Mouse (Mus musculus) intestine, embryonic 15.5 days (tissue): ENCODE measurements around the gene Olfr1289. TPM values are rescaled to one million over a fixed set of nuclear protein-coding genes. Genes with fewer than 3 reads are reported as not detected.

Experiments used
- ATAC-seq: fragments of 200-750 bp; cut with Nextera tagmentation; 2 replicates; pipeline ENCODE4 v1.8.0; 2017; ENCODE audit warnings: moderate TSS enrichment, moderate library complexity
- H3K27ac ChIP-seq: fragments of 300-500 bp; sonication (generic); 2 replicates; pipeline ENCODE4 v1.5.1; 2015; ENCODE audit warnings: mild to moderate bottlenecking, inconsistent platforms
- H3K27me3 ChIP-seq: fragments of 300-500 bp; sonication (generic); replicated peaks from 2 replicates; pipeline ENCODE4 v1.6.1; 2015; ENCODE audit warnings: inconsistent platforms
- H3K36me3 ChIP-seq: fragments of 300-500 bp; sonication (generic); 2 replicates; pipeline ENCODE4 v1.6.1; 2015; ENCODE audit warnings: inconsistent platforms
- H3K4me1 ChIP-seq: fragments of 300-500 bp; sonication (generic); replicated peaks from 2 replicates; pipeline ENCODE4 v1.6.1; 2015; ENCODE audit warnings: inconsistent platforms
- H3K4me2 ChIP-seq: fragments of 300-500 bp; sonication (generic); replicated peaks from 2 replicates; pipeline ENCODE4 v1.6.1; 2015; ENCODE audit warnings: mild to moderate bottlenecking, inconsistent platforms
- H3K4me3 ChIP-seq: fragments of 300-500 bp; sonication (generic); replicated peaks from 2 replicates; pipeline ENCODE4 v1.5.1; 2015; ENCODE audit warnings: inconsistent platforms
- H3K9ac ChIP-seq: fragments of 300-500 bp; sonication (generic); 2 replicates; pipeline ENCODE4 v1.6.1; 2015; ENCODE audit warnings: inconsistent platforms
- H3K9me3 ChIP-seq: fragments of 300-500 bp; sonication (generic); 2 replicates; pipeline ENCODE4 v1.6.1; 2016; ENCODE audit warnings: inconsistent platforms
- WGBS: fragments of 180-500 bp; shearing (Covaris S2); methylation state at CpG from one replicate; pipeline ENCODE4 v1.1.7; 2015; 5-methylcytosine and 5-hydroxymethylcytosine counted together
- polyA plus RNA-seq: library from polyadenylated mRNA; unstranded; fragments of >200 nt; fragmentation: Nextera tagmentation; extraction: Ambion mirVana; gene quantifications from 2 replicates; pipeline ENCODE4 v1.2.1, GENCODE M21; 2015

Gene Olfr1289
- polyA plus RNA-seq = not detected in 2 replicates

DNA sequence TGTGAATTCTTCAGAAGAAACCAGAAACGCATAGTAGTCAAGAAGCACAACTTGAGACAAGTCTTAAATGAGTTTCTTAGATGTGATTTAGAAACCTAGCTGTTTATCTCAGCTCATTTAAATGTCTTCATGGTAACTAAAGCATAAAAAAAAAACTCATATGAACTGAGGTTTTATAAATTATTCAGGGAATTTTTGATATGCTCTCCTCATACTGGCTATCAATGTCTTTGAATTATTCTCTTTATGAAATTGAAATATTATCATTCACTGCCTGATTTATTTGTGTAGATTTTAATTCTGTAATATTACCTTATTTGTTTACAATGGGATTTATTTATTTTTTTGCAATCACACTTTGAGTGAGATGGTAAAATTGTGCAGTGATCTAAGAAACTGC lies at the start of gene Olfr1289:
TSS of gene Olfr1289 (plus strand) at position 301 of the 400 bp plus-strand sequence.
- Histone ChIP-seq H3K4me1 (no peaks in the 10 kb centered on the region), H3K36me3 (no peaks in the 10 kb centered on the region), H3K9me3 (no peaks in the 10 kb centered on the region), H3K27ac (no peak within 1 kb of the TSS), H3K27me3 (no peaks in the 10 kb centered on the region), H3K9ac (no peak within 1 kb of the TSS), H3K4me2 (no peak within 1 kb of the TSS), H3K4me3 (no peak within 1 kb of the TSS)
- no peak for ATAC-seq
- WGBS = 68% methylated on average over 1 of the region's 1 CpGs

DNA sequence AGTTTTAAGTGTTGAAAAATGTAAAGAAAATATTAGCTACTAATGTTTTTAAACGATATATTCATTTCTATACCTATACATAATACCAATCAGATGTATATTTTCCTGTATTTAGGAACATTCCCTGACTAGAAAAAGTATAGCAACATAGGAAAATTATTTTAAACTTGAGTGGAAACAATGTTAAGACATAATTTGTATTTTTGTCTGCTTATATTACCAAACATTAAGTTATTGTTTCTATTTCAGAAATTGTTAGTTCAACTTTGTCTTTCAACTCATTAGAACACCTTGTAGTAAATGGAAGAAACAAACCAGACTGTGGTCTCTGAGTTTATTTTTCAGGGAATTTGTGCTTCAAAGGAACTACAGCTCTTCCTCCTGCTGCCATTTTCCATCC lies 31.8 kb upstream of the Olfr1289 start, which contains the start of gene Olfr1287:
TSS of gene Olfr1287 (plus strand) at position 301 of the 400 bp plus-strand sequence.
- ATAC-seq = no peak
- Histone ChIP-seq H3K36me3 (no peaks in the 10 kb centered on the region), H3K4me1 (no peaks in the 10 kb centered on the region), H3K9ac (no peak within 1 kb of the TSS), H3K9me3 (no peaks in the 10 kb centered on the region), H3K4me3 (no peak within 1 kb of the TSS), H3K27me3 (no peaks in the 10 kb centered on the region), H3K4me2 (no peak within 1 kb of the TSS), H3K27ac (no peak within 1 kb of the TSS)
- WGBS = 81% methylated on average over 1 of the region's 1 CpGs

DNA sequence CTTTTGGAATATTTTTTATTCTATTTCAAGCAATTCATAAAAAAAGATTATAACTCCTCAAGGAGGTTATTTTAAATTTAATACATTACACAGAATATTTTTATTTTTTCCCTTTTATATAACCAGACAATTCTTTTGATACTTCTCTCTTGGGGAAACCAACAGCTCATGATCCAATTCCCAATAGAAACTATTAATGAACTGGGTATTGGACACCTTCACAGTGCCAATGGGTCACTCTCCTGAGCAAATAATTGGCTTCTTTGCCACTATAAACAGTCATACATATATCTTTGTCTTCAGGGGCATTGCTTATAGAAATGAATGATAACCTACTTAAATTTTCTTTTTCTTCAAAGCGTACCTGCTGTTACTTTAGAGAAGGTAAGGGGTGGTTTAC lies 6.8 kb upstream of the Olfr1289 start, which contains the start of gene Olfr1288:
TSS of gene Olfr1288 (plus strand) at position 301 of the 400 bp plus-strand sequence.
- no peaks in the 10 kb centered on the region for H3K4me1 ChIP-seq

DNA sequence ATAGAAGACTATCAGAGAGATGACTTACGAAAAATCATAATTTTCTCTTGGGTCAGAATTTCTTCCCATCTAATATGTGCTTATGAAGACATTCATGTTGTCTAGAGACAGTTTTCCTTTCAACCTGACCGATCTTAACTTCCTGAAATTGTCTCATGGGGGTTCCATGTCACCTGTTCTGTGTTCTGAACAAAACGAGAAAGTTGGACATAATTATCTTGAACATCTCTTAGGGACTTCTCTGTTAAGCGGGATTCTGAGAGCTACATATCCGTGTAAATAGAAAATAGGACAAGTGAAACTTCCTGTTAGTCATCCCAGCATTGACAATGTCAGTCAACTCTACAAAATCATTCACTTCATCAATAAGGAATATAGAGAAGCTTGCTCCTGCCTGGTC lies 13.1 kb downstream of the Olfr1289 start, which contains the start of gene Olfr1290:
TSS of gene Olfr1290 (minus strand) at position 101 of the 400 bp plus-strand sequence.
- 79% methylated on average over 5 of the region's 5 CpGs for WGBS
- Histone ChIP-seq H3K36me3 (no peaks in the 10 kb centered on the region), H3K27me3 (no peaks in the 10 kb centered on the region), H3K27ac (no peak within 1 kb of the TSS), H3K9me3 (no peaks in the 10 kb centered on the region), H3K4me1 (no peaks in the 10 kb centered on the region), H3K4me3 (no peak within 1 kb of the TSS), H3K9ac (no peak within 1 kb of the TSS), H3K4me2 (no peak within 1 kb of the TSS)
- no peak for ATAC-seq

More for the DNA sequence above, 6.8 kb upstream of the Olfr1289 start, which contains the start of gene Olfr1288:
- WGBS = 91% methylated on average over 1 of the region's 1 CpGs
- H3K27ac ChIP-seq = no peak within 1 kb of the TSS
- H3K9me3 ChIP-seq = no peaks in the 10 kb centered on the region
- H3K9ac ChIP-seq = no peak within 1 kb of the TSS
- H3K4me3 ChIP-seq = no peak within 1 kb of the TSS
- no peak for ATAC-seq
- H3K4me2 ChIP-seq = no peak within 1 kb of the TSS
- no peaks in the 10 kb centered on the region for H3K36me3 ChIP-seq
- no peaks in the 10 kb centered on the region for H3K27me3 ChIP-seq

GRCm38 (mm10) chr2:111496880-111497279 lies 16.3 kb downstream of the Olfr1289 start, which contains the start of gene Olfr1291-ps1:
Gene Olfr1291-ps1, plus strand, starts transcription at chr2:111497180.
- ATAC-seq = no peak
- no peak within 1 kb of the TSS for H3K4me2 ChIP-seq
- no peak within 1 kb of the TSS for H3K4me3 ChIP-seq
- H3K27ac ChIP-seq = no peak within 1 kb of the TSS
- no peaks in the 10 kb centered on the region for H3K36me3 ChIP-seq
- no peak within 1 kb of the TSS for H3K9ac ChIP-seq
- WGBS = 91% methylated on average over 3 of the region's 3 CpGs
- H3K27me3 ChIP-seq = no peaks in the 10 kb centered on the region
- H3K9me3 ChIP-seq = no peaks in the 10 kb centered on the region
- no peaks in the 10 kb centered on the region for H3K4me1 ChIP-seq

DNA sequence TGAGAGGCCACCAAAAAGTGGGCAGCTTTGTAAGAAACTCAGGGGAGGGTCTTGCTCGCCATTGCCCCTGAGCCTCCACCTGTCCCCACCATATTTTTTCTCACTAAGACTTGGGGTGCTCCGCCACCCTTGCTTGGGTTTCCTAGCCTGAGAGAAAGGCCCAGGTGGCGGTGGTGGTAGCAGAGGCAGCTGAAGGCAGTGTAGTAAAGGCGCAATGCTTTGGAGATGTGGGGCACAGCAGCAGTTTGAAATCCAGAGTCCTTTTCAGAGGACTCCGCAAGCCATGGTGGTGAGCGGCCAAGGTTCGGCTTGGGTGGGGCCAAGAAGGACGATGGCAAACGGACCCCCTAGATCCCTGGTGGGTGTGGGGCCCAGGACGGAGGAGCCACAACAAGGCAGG lies 36.8 kb downstream of the Olfr1289 start:
- Histone ChIP-seq H3K27me3 (no peaks in the 10 kb centered on the region), H3K36me3 (no peaks in the 10 kb centered on the region), H3K4me3 (no peak overlapping the region), H3K9ac (no peak overlapping the region), H3K9me3 (no peaks in the 10 kb centered on the region), H3K27ac (no peak overlapping the region), H3K4me1 (no peaks in the 10 kb centered on the region), H3K4me2 (no peak overlapping the region)
- no peak for ATAC-seq
- WGBS = 91% methylated on average over 10 of the region's 10 CpGs

DNA sequence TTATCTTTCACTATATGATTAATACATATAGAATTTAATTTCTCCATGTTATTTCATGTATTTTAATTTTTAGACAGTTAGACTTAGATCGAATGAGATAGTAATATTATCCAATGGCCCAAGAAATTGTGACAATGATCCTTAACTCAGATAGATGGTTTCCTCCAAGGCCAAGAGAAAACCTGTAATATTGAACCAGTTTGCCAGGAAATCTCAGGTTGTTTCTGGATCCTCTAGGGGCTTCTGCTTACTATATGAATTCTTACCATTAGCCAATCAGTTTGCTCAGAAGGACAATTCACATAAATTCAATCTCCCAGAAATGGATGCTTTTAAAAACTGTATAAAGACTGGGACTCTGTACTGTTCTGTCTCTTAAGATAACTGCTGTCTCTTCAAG lies 44.3 kb downstream of the Olfr1289 start, which contains the start of gene Olfr1293-ps:
TSS of gene Olfr1293-ps (plus strand) at position 301 of the 400 bp plus-strand sequence.
- H3K4me1 ChIP-seq = no peaks in the 10 kb centered on the region
- H3K4me3 ChIP-seq = no peak within 1 kb of the TSS
- no peak within 1 kb of the TSS for H3K27ac ChIP-seq
- no peak for ATAC-seq
- H3K9me3 ChIP-seq = no peaks in the 10 kb centered on the region
- 85% methylated on average over 1 of the region's 1 CpGs for WGBS
- H3K4me2 ChIP-seq = no peak within 1 kb of the TSS
- no peaks in the 10 kb centered on the region for H3K36me3 ChIP-seq
- no peaks in the 10 kb centered on the region for H3K27me3 ChIP-seq
- H3K9ac ChIP-seq = no peak within 1 kb of the TSS

Other genes starting within 250 kb of the Olfr1289 start
- gene Olfr1275, start 245.5 kb upstream of the Olfr1289 start, polyA plus RNA-seq = not detected in 2 replicates
- gene Olfr1276, start 226.3 kb upstream of the Olfr1289 start, polyA plus RNA-seq = not detected in 2 replicates
- gene Olfr1277, start 206.7 kb upstream of the Olfr1289 start, polyA plus RNA-seq = not detected in 2 replicates
- gene Olfr1278, start 190.7 kb upstream of the Olfr1289 start, polyA plus RNA-seq = not detected in 2 replicates
- not detected in 2 replicates for gene Olfr1279, start 180.2 kb upstream of the Olfr1289 start, polyA plus RNA-seq
- gene Olfr1280, start 166.8 kb upstream of the Olfr1289 start, polyA plus RNA-seq = not detected in 2 replicates
- not detected in 2 replicates for gene Olfr1281, start 154.3 kb upstream of the Olfr1289 start, polyA plus RNA-seq
- gene Olfr1282, start 144.7 kb upstream of the Olfr1289 start, polyA plus RNA-seq = not detected in 2 replicates
- not detected in 2 replicates for gene Olfr1283, start 114.0 kb upstream of the Olfr1289 start, polyA plus RNA-seq
- gene Olfr1284, start 105.3 kb upstream of the Olfr1289 start, polyA plus RNA-seq = not detected in 2 replicates
- gene Olfr1286, start 57.7 kb upstream of the Olfr1289 start, polyA plus RNA-seq = not detected in 2 replicates
- not detected in 2 replicates for gene Olfr1287, start 31.7 kb upstream of the Olfr1289 start, polyA plus RNA-seq
- not detected in 2 replicates for gene Olfr1288, start 6.7 kb upstream of the Olfr1289 start, polyA plus RNA-seq
- gene Olfr1290, start 13.0 kb downstream of the Olfr1289 start, polyA plus RNA-seq = not detected in 2 replicates
- not detected in 2 replicates for gene Olfr1291-ps1, start 16.4 kb downstream of the Olfr1289 start, polyA plus RNA-seq
- not detected in 2 replicates for gene Olfr1293-ps, start 44.4 kb downstream of the Olfr1289 start, polyA plus RNA-seq
- not detected in 2 replicates for gene Olfr1294, start 59.5 kb downstream of the Olfr1289 start, polyA plus RNA-seq
- not detected in 2 replicates for gene Olfr1295, start 88.9 kb downstream of the Olfr1289 start, polyA plus RNA-seq
- not detected in 2 replicates for gene Olfr1297, start 145.7 kb downstream of the Olfr1289 start, polyA plus RNA-seq
- gene Olfr1298, start 168.4 kb downstream of the Olfr1289 start, polyA plus RNA-seq = not detected in 2 replicates
- gene Olfr1299, start 180.6 kb downstream of the Olfr1289 start, polyA plus RNA-seq = not detected in 2 replicates